Mouse (Mus musculus): ENCODE measurements around the gene Phf2. TPM values are rescaled to one million over a fixed set of nuclear protein-coding genes. Genes with fewer than 3 reads are reported as not detected.

Phf2 gene
- 1.5 and 1.6 TPM in 2 replicates for polyA plus RNA-seq (2015; fragmentation: Nextera tagmentation; extraction: Ambion mirVana)

DNA sequence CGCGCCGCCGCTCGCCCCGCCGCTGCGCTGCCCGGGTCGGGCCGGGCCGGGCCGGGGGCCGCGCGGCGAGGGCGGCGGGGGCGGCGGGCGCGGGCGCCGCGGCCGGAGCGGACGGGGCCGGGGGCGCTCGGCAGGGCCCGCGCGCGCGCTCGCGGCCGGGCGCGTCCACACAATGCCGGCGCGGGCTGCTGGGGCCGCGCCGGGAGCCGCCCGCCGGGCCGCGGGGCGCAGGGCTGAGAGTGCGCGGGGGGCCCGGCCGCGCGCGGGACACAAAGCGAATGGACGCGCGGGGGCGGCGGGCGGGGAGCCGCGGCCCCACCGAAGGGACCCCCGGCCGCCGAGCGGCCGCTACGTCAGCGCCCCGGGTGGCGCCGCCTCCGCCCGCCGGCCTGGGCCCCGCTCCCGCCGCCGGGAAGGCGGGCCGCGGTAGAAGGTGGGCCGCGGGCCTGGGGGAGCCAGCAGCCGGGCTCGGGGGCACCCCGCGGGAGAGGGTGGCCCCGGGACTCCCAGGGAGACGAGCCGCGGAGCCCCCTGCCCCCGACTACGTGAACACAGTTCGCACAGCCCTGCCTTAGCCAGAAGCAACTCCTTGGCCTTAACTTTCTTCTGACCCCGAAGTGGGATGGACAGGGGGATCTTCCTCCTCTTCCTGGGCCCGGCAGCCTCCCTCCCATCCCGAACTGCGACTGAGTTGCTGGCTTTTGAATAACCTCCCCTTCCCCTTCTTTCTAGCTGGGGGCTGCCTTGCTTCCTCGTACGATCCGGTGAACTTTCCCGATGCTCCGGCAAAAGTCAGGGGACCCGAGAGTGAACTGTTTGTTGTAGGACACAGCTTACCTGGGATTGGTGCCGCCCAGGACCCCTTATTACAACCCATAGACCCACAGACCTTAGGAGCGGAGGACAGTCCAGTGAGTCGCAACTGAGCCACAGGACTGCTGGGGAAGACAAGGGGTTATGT is at the start of gene Phf2:
Gene Phf2 (minus strand): TSS at position 349 of the 961 bp plus-strand sequence.
- TF ChIP-seq CTCF (IDR thresholded peaks at IDR 0.05; ENCODE audit: low read depth) (no peak), EP300 (IDR thresholded peaks at IDR 0.05; ENCODE audit: low read depth) (no peak)
- DNase-seq (peak; percentile 46), ATAC-seq (peak; percentile 35)
- WGBS (ENCODE audit: insufficient replicate concordance): 2% methylated on average over 35 of the region's 117 CpGs
- Histone ChIP-seq H3K4me3 (ENCODE audit: low read depth, low read length) (peak within 1 kb of the TSS; percentile 86), H3K4me2 (ENCODE audit: low read depth, low read length) (peak within 1 kb of the TSS; percentile 95), H3K36me3 (replicated peaks; ENCODE audit: insufficient read depth, low read length) (0 out of 2 replicates have a peak, but pooled peaks cover 3% of the 10 kb centered on the region), H3K27ac (ENCODE audit: low read depth) (peak within 1 kb of the TSS; percentile 92), H3K9me3 (ENCODE audit: low read length) (no peaks in the 10 kb centered on the region), H3K9ac (replicated peaks) (peak within 1 kb of the TSS; percentile 97), H3K4me1 (ENCODE audit: insufficient read depth) (peaks cover 38% of the 10 kb centered on the region), H3K27me3 (ENCODE audit: insufficient read depth, low read length) (no peaks in the 10 kb centered on the region)

DNA sequence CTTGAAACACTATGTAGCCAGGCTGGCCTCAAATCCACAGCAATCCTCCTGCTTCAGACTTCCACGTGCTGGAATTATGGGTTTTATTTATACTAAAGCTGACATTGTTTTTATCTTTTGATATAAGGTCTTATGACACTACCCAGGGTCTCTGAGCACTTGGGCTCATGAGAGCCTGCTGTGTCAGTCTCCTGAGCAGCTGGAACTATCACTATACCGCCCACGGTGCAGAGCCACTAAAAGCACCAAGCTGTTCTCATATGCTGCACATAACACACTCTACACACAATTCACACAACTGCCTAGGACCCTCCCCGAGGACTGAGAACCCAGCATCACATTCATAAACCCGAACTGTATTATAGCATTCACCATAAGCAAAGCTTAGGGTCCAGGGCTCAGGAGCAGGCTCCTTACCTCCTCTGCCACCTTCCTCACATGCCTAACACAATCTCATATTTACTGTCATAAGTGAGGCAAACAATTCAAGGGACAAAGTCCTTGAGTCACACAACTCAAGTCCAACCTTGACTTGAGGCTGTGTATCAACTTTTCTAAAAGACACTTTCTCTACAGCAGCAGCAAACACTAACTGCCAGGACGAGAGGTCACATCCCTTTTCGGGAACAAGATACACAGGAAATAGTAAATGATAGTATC is 49.0 kb upstream of the Phf2 start:
- Histone ChIP-seq H3K27ac (ENCODE audit: low read depth) (no peak overlapping the region), H3K9ac (replicated peaks) (no peak overlapping the region), H3K36me3 (replicated peaks; ENCODE audit: insufficient read depth, low read length) (peaks cover 63% of the 10 kb centered on the region), H3K4me2 (ENCODE audit: low read depth, low read length) (no peak overlapping the region), H3K4me1 (ENCODE audit: insufficient read depth) (peaks cover 22% of the 10 kb centered on the region; the same call in 1 of the 2 replicates), H3K9me3 (ENCODE audit: low read length) (no peaks in the 10 kb centered on the region), H3K27me3 (ENCODE audit: insufficient read depth, low read length) (no peaks in the 10 kb centered on the region), H3K4me3 (ENCODE audit: low read depth, low read length) (no peak overlapping the region)
- 77% methylated on average over 7 of the region's 7 CpGs for WGBS (ENCODE audit: insufficient replicate concordance)
- no peak for DNase-seq
- TF ChIP-seq EP300 (IDR thresholded peaks at IDR 0.05; ENCODE audit: low read depth) (no peak), CTCF (IDR thresholded peaks at IDR 0.05; ENCODE audit: low read depth) (no peak)
- no peak for ATAC-seq

DNA sequence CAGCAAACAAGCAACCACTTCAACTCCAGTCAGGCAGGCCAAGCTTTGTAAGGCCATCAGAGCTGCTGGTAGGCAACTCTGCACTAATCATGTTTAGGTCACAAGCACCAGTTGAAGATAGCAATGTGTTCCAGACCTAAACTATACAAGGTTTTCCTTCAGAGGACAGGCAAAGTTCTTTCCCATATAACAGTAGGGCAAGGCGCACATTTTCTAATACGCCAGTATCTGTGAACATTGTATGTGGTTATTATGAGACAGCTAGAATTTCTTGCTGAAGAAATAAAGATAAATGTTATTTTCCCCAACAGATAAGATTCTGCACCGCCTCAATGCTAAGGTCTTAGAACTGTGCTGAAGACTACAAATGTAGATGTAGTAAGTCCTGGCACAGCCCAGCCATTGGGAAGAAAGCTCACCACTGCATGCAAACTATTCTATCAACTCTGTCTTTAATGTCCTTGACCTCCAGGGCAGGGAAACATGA is 46.2 kb upstream of the Phf2 start:
- Histone ChIP-seq H3K4me1 (ENCODE audit: insufficient read depth) (peaks cover 15% of the 10 kb centered on the region; the same call in 1 of the 2 replicates), H3K4me2 (ENCODE audit: low read depth, low read length) (no peak overlapping the region), H3K27ac (ENCODE audit: low read depth) (no peak overlapping the region), H3K27me3 (ENCODE audit: insufficient read depth, low read length) (no peaks in the 10 kb centered on the region), H3K9me3 (ENCODE audit: low read length) (no peaks in the 10 kb centered on the region), H3K4me3 (ENCODE audit: low read depth, low read length) (no peak overlapping the region), H3K9ac (replicated peaks) (no peak overlapping the region), H3K36me3 (replicated peaks; ENCODE audit: insufficient read depth, low read length) (peaks cover 81% of the 10 kb centered on the region)
- WGBS (ENCODE audit: insufficient replicate concordance): 78% methylated on average over 3 of the region's 3 CpGs
- no peak for TF ChIP-seq CTCF (IDR thresholded peaks at IDR 0.05; ENCODE audit: low read depth)
- TF ChIP-seq EP300 (IDR thresholded peaks at IDR 0.05; ENCODE audit: low read depth): no peak
- ATAC-seq: no peak
- DNase-seq: no peak

DNA sequence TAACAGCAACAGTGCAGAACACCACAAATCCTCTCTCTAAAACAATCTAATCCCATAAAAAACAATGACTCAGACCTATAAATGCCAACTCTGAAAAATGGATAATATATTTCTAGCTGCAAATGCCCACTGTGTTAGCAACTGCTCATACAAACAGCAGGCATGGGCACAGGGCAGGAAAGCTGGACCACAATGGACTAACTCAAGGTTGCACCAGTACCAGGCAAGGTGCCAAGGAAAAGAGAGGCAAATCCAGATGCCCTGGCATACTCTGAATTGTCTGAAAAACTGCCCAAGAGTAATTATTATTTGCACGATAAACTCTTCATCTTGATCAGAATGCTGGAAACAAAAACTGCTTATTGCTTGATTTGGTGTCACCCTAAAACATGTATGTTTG is 42.8 kb upstream of the Phf2 start:
- no peaks in the 10 kb centered on the region for H3K27me3 ChIP-seq (ENCODE audit: insufficient read depth, low read length)
- H3K27ac ChIP-seq (ENCODE audit: low read depth): no peak overlapping the region
- TF ChIP-seq EP300 (IDR thresholded peaks at IDR 0.05; ENCODE audit: low read depth): no peak
- no peak for TF ChIP-seq CTCF (IDR thresholded peaks at IDR 0.05; ENCODE audit: low read depth)
- no peaks in the 10 kb centered on the region for H3K9me3 ChIP-seq (ENCODE audit: low read length)
- H3K36me3 ChIP-seq (replicated peaks; ENCODE audit: insufficient read depth, low read length): peaks cover 76% of the 10 kb centered on the region
- no peak overlapping the region for H3K4me2 ChIP-seq (ENCODE audit: low read depth, low read length)
- H3K4me1 ChIP-seq (ENCODE audit: insufficient read depth): peaks cover 5% of the 10 kb centered on the region; the same call in 1 of the 2 replicates
- DNase-seq (no peak), ATAC-seq (no peak)
- no peak overlapping the region for H3K9ac ChIP-seq (replicated peaks)
- 79% methylated on average over 1 of the region's 1 CpGs for WGBS (ENCODE audit: insufficient replicate concordance)
- no peak overlapping the region for H3K4me3 ChIP-seq (ENCODE audit: low read depth, low read length)

DNA sequence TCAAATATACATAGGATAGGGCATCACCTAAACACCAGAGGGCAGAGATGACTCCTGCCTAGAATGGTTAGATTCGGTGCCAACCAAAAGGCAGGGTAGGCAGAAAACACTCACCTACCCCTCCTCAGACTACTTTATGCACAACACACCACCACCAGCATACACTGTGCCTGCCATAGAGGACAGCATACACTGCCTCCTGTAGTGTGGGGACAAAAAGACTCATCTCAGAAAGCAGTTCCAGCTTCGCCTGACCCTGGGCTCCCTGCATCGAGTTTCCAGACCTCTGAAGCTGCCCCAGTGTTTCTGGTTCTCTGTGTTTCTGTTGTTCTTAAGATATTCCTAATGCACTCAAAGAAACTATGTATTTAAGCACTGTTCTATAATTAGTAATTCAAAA is 42.2 kb upstream of the Phf2 start:
- Histone ChIP-seq H3K27ac (ENCODE audit: low read depth) (no peak overlapping the region), H3K9ac (replicated peaks) (no peak overlapping the region), H3K4me2 (ENCODE audit: low read depth, low read length) (no peak overlapping the region), H3K9me3 (ENCODE audit: low read length) (no peaks in the 10 kb centered on the region), H3K27me3 (ENCODE audit: insufficient read depth, low read length) (no peaks in the 10 kb centered on the region), H3K4me1 (ENCODE audit: insufficient read depth) (peaks cover 5% of the 10 kb centered on the region; the same call in 1 of the 2 replicates), H3K36me3 (replicated peaks; ENCODE audit: insufficient read depth, low read length) (peaks cover 81% of the 10 kb centered on the region), H3K4me3 (ENCODE audit: low read depth, low read length) (no peak overlapping the region)
- WGBS (ENCODE audit: insufficient replicate concordance): 81% methylated on average over 3 of the region's 3 CpGs
- TF ChIP-seq CTCF (IDR thresholded peaks at IDR 0.05; ENCODE audit: low read depth): no peak
- TF ChIP-seq EP300 (IDR thresholded peaks at IDR 0.05; ENCODE audit: low read depth): no peak
- ATAC-seq (no peak), DNase-seq (no peak)

DNA sequence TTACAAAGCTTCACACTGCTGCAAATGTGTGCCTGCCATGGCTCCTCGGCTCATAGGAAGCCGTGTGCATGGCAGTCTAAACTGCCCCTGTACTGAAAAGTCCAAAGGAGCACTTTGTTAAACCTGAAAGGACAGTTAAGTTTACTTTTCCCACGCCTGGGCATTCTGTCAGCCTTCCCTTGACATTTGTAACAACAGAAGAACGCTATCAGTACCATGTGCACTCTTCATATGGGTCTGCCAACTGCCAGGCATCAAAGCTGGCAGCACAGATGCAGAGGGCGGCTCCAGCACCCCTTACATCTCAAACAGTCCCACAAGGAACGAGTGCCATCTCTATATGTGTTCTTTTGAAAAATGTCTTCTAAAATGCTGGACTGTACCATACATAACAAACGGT is 40.5 kb upstream of the Phf2 start:
- H3K36me3 ChIP-seq (replicated peaks; ENCODE audit: insufficient read depth, low read length): peaks cover 71% of the 10 kb centered on the region
- no peaks in the 10 kb centered on the region for H3K27me3 ChIP-seq (ENCODE audit: insufficient read depth, low read length)
- no peak for TF ChIP-seq CTCF (IDR thresholded peaks at IDR 0.05; ENCODE audit: low read depth)
- no peak for TF ChIP-seq EP300 (IDR thresholded peaks at IDR 0.05; ENCODE audit: low read depth)
- H3K9ac ChIP-seq (replicated peaks): no peak overlapping the region
- H3K9me3 ChIP-seq (ENCODE audit: low read length): no peaks in the 10 kb centered on the region
- DNase-seq: no peak
- 0 out of 2 replicates have a peak overlapping the region, but pooled peaks have one; percentile 39 for H3K27ac ChIP-seq (ENCODE audit: low read depth)
- 74% methylated on average over 7 of the region's 7 CpGs for WGBS (ENCODE audit: insufficient replicate concordance)
- peaks cover 5% of the 10 kb centered on the region; the same call in 1 of the 2 replicates for H3K4me1 ChIP-seq (ENCODE audit: insufficient read depth)
- peak; percentile 54 for ATAC-seq
- H3K4me2 ChIP-seq (ENCODE audit: low read depth, low read length): peak overlapping the region; percentile 29
- H3K4me3 ChIP-seq (ENCODE audit: low read depth, low read length): no peak overlapping the region
